Mouse (Mus musculus) heart, postnatal 14 days (tissue): ENCODE results near the gene Nelfe. TPM values are rescaled to one million over a fixed set of nuclear protein-coding genes. Genes with fewer than 3 reads are reported as not detected.
"Not testable (repeated sequence)": the region's sequence is repeated elsewhere in the genome, so short reads cannot be mapped to it uniquely, and the experiment has no call there.

Experiments
- DNase-seq, 2 experiments: peaks; one replicate each; pipeline ENCODE4 v3.0.0; 2021 to 2022
- intact Hi-C: fragments of 180-260 bp; cut with DNase I; formaldehyde crosslinking; loops from one replicate; pipeline ENCODE4 v1.15.1; 2025
- long read RNA-seq, 2 experiments: library from polyadenylated mRNA; stranded (forward); transcript quantifications; one replicate each; pipeline ENCODE4 v2.0.0; 2021
- total RNA-seq, 2 experiments: library from RNA; stranded (reverse); gene quantifications; 2 replicates each; pipeline ENCODE4 v1.2.3; 2021

Gene Nelfe
- total RNA-seq, result 10 to 100 TPM; 13.1 to 15.5 TPM
- long read RNA-seq, experiment 1, transcript Nelfe-202 (11 exons, 1,381 nt), result major isoform, 16 of 22 reads
- long read RNA-seq, experiment 1, partial matches to known transcripts, result 0 of 22 reads
- long read RNA-seq, experiment 1, other reads (novel, unspliced or antisense), result 1 of 22 reads
- long read RNA-seq, experiment 2, transcript Nelfe-202 (11 exons, 1,381 nt), result major isoform, 7 of 10 reads
- long read RNA-seq, experiment 2, partial matches to known transcripts, result 0 of 10 reads
- long read RNA-seq, experiment 2, other reads (novel, unspliced or antisense), result 0 of 10 reads

- intact Hi-C loops, result loop anchor here (2.0 to 10.0 kb wide), 4 partner anchors 49 to 392 kb away; partner anchors contain the start of genes C2, Ddx39b, Ehmt2 and Lsm2
- peak; percentile 98 to 99 for DNase-seq
Observed at GRCm38 (mm10) chr17:34849722-34850516, at the start of gene Nelfe, which contains the start of gene Skiv2l. Gene Nelfe, plus strand, starts transcription at chr17:34850391. Gene Skiv2l, minus strand, starts transcription at chr17:34850210.

- DNase-seq, intact Hi-C loops: not testable (repeated sequence)
Observed at GRCm38 (mm10) chr17:34800781-34801305, 49.3 kb upstream of the Nelfe start.

- intact Hi-C loops, DNase-seq: not testable (repeated sequence)
Observed at GRCm38 (mm10) chr17:34802756-34803155, 47.4 kb upstream of the Nelfe start.

GRCm38 (mm10) chr17:34803367-34803766, 46.8 kb upstream of the Nelfe start:
- intact Hi-C loops, DNase-seq: not testable (repeated sequence)

GRCm38 (mm10) chr17:34804301-34804700, 45.9 kb upstream of the Nelfe start, which contains the start of gene Cyp21a1:
Gene Cyp21a1, minus strand, starts transcription at chr17:34804561.
- DNase-seq, intact Hi-C loops: not testable (repeated sequence)

GRCm38 (mm10) chr17:34804871-34805562, 45.2 kb upstream of the Nelfe start:
- no peak for DNase-seq
- intact Hi-C loops, result no loop called here

- intact Hi-C loops, result no loop called here
- no peak for DNase-seq
Observed at GRCm38 (mm10) chr17:34807176-34807575, 43.0 kb upstream of the Nelfe start.

- no peak for DNase-seq
- intact Hi-C loops, result no loop called here
Observed at GRCm38 (mm10) chr17:34808599-34809205, 41.5 kb upstream of the Nelfe start.

- DNase-seq, result not testable (repeated sequence)
Observed at GRCm38 (mm10) chr17:34810411-34810810, 39.8 kb upstream of the Nelfe start.

GRCm38 (mm10) chr17:34810811-34811210, 39.4 kb upstream of the Nelfe start:
- not testable (repeated sequence) for DNase-seq
- intact Hi-C loops, result loop anchor here (5.0 kb wide), 2 partner anchors 79 to 159 kb away; no protein-coding TSS in a partner anchor

More at GRCm38 (mm10) chr17:34810411-34810810, 39.8 kb upstream of the Nelfe start:
- intact Hi-C loops, result loop anchor here (5.0 kb wide), 2 partner anchors 78 to 158 kb away; no protein-coding TSS in a partner anchor

- DNase-seq, result no peak
- intact Hi-C loops, result loop anchor here (5.0 kb wide), 2 partner anchors 79 to 159 kb away; no protein-coding TSS in a partner anchor
Observed at GRCm38 (mm10) chr17:34811275-34811674, 38.9 kb upstream of the Nelfe start.

- intact Hi-C loops, result loop anchor here (5.0 kb wide), 2 partner anchors 81 to 161 kb away; no protein-coding TSS in a partner anchor
- peak; percentile 58 to 62 for DNase-seq
Observed at GRCm38 (mm10) chr17:34813747-34814146, 36.4 kb upstream of the Nelfe start.

- intact Hi-C loops, result loop anchor here (5.0 kb wide), 2 partner anchors 83 to 163 kb away; no protein-coding TSS in a partner anchor
- DNase-seq, result no peak
Observed at GRCm38 (mm10) chr17:34814818-34815370, 35.3 kb upstream of the Nelfe start.

GRCm38 (mm10) chr17:34830776-34831175, 19.4 kb upstream of the Nelfe start:
- DNase-seq, intact Hi-C loops: not testable (repeated sequence)

GRCm38 (mm10) chr17:34836155-34836855, 13.9 kb upstream of the Nelfe start:
- intact Hi-C loops, result no loop called here
- no peak for DNase-seq

GRCm38 (mm10) chr17:34836856-34837221, 13.4 kb upstream of the Nelfe start, which contains the start of the genes Stk19 and Dxo:
Gene Stk19, minus strand, starts transcription at chr17:34836945.
Gene Dxo, plus strand, starts transcription at chr17:34837019.
- DNase-seq, result peak; percentile 94 to 98
- intact Hi-C loops, result no loop called here

- DNase-seq, result no peak
- intact Hi-C loops, result no loop called here
Observed at GRCm38 (mm10) chr17:34837464-34838324, 12.5 kb upstream of the Nelfe start.

- intact Hi-C loops, result no loop called here
- no peak for DNase-seq
Observed at GRCm38 (mm10) chr17:34838785-34839184, 11.4 kb upstream of the Nelfe start.
